In the genomic region with DNA sequence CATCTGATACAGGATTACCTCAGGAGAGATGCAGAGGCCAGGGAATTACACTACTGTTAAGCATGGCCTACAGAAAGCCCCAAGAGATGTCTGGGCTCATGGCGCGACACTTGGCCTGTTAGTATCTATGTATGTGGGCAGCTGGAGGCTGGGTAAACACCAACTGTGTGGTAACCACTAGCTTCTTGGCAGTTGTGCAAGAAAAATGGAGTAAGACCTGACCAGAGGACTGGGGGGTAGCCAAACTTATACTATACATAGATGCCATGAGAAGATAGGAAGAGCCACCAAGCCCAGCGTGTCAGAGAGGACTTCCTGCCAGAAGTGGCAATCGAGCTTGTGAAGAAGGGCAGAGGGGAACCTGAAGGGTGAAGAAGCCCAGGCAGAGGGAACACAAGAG, we compare ENCODE assay signal across 12 mouse cellular contexts. TPM values are rescaled to one million over a fixed set of nuclear protein-coding genes. Genes with fewer than 3 reads are reported as not detected.
DNase-seq lines count a peak whose midpoint lies in the region; ATAC-seq and TF ChIP-seq lines count a peak whose summit lies in the region.
"Had no signal": no experiment of that assay in that cellular context is flagged by ENCODE, and none has a peak within 500 bp of the region (broad histone marks: within the 10 kb centered on the region; RNA-seq: fewer than 3 reads in every experiment).

No protein-coding gene starts in this region.

- H3K27ac ChIP-seq in bone marrow macrophage, adult 2 months (ENCODE audit: insufficient read depth, low read depth, low read length) = peak overlapping the region; percentile 7
- H3K27ac ChIP-seq in lung, postnatal 0 days (ENCODE audit: low read length) = no peak overlapping the region
- no peak overlapping the region for H3K27ac ChIP-seq in hindbrain, embryonic 14.5 days
- no peak overlapping the region for H3K27ac ChIP-seq in forebrain, embryonic 15.5 days (replicated peaks)
- H3K27ac ChIP-seq: hindbrain, embryonic 12.5 days had no signal

- H3K4me3 ChIP-seq in bone marrow macrophage, adult 2 months (ENCODE audit: insufficient read depth, low read length) = no peak overlapping the region
- no peak overlapping the region for H3K4me3 ChIP-seq in lung, postnatal 0 days (ENCODE audit: low read depth, low read length)
- no peak overlapping the region for H3K4me3 ChIP-seq in myocyte
- H3K4me3 ChIP-seq in hindbrain, embryonic 14.5 days (replicated peaks; ENCODE audit: low read length) = no peak overlapping the region
- H3K4me3 ChIP-seq in forebrain, embryonic 15.5 days = no peak overlapping the region
- H3K4me3 ChIP-seq: erythroblast, embryonic 14.5 days; hindbrain, embryonic 12.5 days had no signal

- TF ChIP-seq CTCF in bone marrow macrophage, adult 2 months (IDR thresholded peaks at IDR 0.05; ENCODE audit: low read depth, low read length) = no peak
- TF ChIP-seq CTCF in lung, postnatal 0 days (IDR thresholded peaks at IDR 0.05) = no peak

- no peak overlapping the region for H3K4me2 ChIP-seq in lung, postnatal 0 days (replicated peaks; ENCODE audit: low read depth, low read length)
- no peak overlapping the region for H3K4me2 ChIP-seq in myocyte (ENCODE audit: low read depth)
- H3K4me2 ChIP-seq in hindbrain, embryonic 14.5 days (replicated peaks) = no peak overlapping the region
- no peak overlapping the region for H3K4me2 ChIP-seq in forebrain, embryonic 15.5 days (replicated peaks)
- H3K4me2 ChIP-seq: hindbrain, embryonic 12.5 days had no signal

- no peak overlapping the region for H3ac ChIP-seq in myocyte (ENCODE audit: control insufficient read depth, insufficient read length)

- H3K36me3 ChIP-seq in lung, postnatal 0 days (ENCODE audit: insufficient read depth, low read length) = no peaks in the 10 kb centered on the region
- no peaks in the 10 kb centered on the region for H3K36me3 ChIP-seq in myocyte (ENCODE audit: control insufficient read depth, insufficient read depth)
- no peaks in the 10 kb centered on the region for H3K36me3 ChIP-seq in hindbrain, embryonic 14.5 days (replicated peaks; ENCODE audit: control insufficient read depth, insufficient read depth)
- H3K36me3 ChIP-seq in forebrain, embryonic 15.5 days = no peaks in the 10 kb centered on the region
- H3K36me3 ChIP-seq: hindbrain, embryonic 12.5 days had no signal

- H3K9ac ChIP-seq in lung, postnatal 0 days (replicated peaks; ENCODE audit: low read depth) = no peak overlapping the region
- no peak overlapping the region for H3K9ac ChIP-seq in hindbrain, embryonic 14.5 days
- H3K9ac ChIP-seq in forebrain, embryonic 15.5 days (replicated peaks) = no peak overlapping the region
- H3K9ac ChIP-seq: hindbrain, embryonic 12.5 days had no signal

- no peaks in the 10 kb centered on the region for H3K27me3 ChIP-seq in lung, postnatal 0 days (replicated peaks; ENCODE audit: insufficient read depth, low read length)
- H3K27me3 ChIP-seq in myocyte (ENCODE audit: control insufficient read depth, insufficient read depth, insufficient read length) = no peaks in the 10 kb centered on the region
- no peaks in the 10 kb centered on the region for H3K27me3 ChIP-seq in hindbrain, embryonic 14.5 days (ENCODE audit: control insufficient read depth, insufficient read depth, low read length)
- no peaks in the 10 kb centered on the region for H3K27me3 ChIP-seq in forebrain, embryonic 15.5 days
- H3K27me3 ChIP-seq: hindbrain, embryonic 12.5 days had no signal

- TF ChIP-seq EP300 in lung, postnatal 0 days (IDR thresholded peaks at IDR 0.05) = no peak

- H3K79me2 ChIP-seq in myocyte (ENCODE audit: control insufficient read depth, insufficient read depth) = no peaks in the 10 kb centered on the region

- peak; percentile 39 for ATAC-seq in lung, postnatal 0 days
- ATAC-seq in hindbrain, embryonic 14.5 days (ENCODE audit: low FRiP score) = no peak
- no peak for ATAC-seq in forebrain, embryonic 15.5 days (replicated peaks)

- H3K4me1 ChIP-seq in bone marrow macrophage, adult 2 months (ENCODE audit: control insufficient read depth, insufficient read depth, low read length) = peaks cover 27% of the 10 kb centered on the region
- no peaks in the 10 kb centered on the region for H3K4me1 ChIP-seq in lung, postnatal 0 days (ENCODE audit: insufficient read depth, low read depth, low read length)
- no peaks in the 10 kb centered on the region for H3K4me1 ChIP-seq in hindbrain, embryonic 14.5 days (replicated peaks; ENCODE audit: control insufficient read depth, insufficient read depth, low read length)
- no peaks in the 10 kb centered on the region for H3K4me1 ChIP-seq in forebrain, embryonic 15.5 days
- H3K4me1 ChIP-seq: hindbrain, embryonic 12.5 days had no signal

- no peaks in the 10 kb centered on the region for H3K9me3 ChIP-seq in lung, postnatal 0 days (ENCODE audit: low read length)
- H3K9me3 ChIP-seq in hindbrain, embryonic 14.5 days (ENCODE audit: control insufficient read depth, low read length) = no peaks in the 10 kb centered on the region
- H3K9me3 ChIP-seq in forebrain, embryonic 15.5 days = no peaks in the 10 kb centered on the region
- H3K9me3 ChIP-seq: hindbrain, embryonic 12.5 days had no signal

- DNase-seq in NIH3T3 (ENCODE audit: low read depth) = peak; percentile 29
- peak; percentile 12 for DNase-seq in lung, postnatal 0 days (ENCODE audit: low spot score)
- DNase-seq in c-Kit-positive CD71-positive TER-119-positive erythroid progenitor cells, embryonic 14.5 days (ENCODE audit: low spot score) = no peak
- DNase-seq in hindbrain, embryonic 14.5 days (ENCODE audit: low spot score) = no peak

- WGBS in lung, postnatal 0 days = 75% methylated on average over 4 of the region's 4 CpGs
- 86% methylated on average over 4 of the region's 4 CpGs for WGBS in hindbrain, embryonic 14.5 days
- WGBS in forebrain, embryonic 15.5 days = 82% methylated on average over 4 of the region's 4 CpGs

- TF ChIP-seq POLR2A in bone marrow macrophage, adult 2 months (IDR thresholded peaks at IDR 0.05; ENCODE audit: borderline replicate concordance, low read depth, low read length) = no peak
- no peak for TF ChIP-seq POLR2A in myocyte (IDR thresholded peaks at IDR 0.05; ENCODE audit: insufficient read length, low read depth)

TF ChIP-seq in myocyte, 11 proteins besides CTCF, POLR2A, EP300 and RAD21:
- no peak for TF ChIP-seq E2F4 (IDR thresholded peaks at IDR 0.05; ENCODE audit: insufficient read depth)
- TF ChIP-seq SRF (IDR thresholded peaks at IDR 0.05; ENCODE audit: control insufficient read depth, insufficient read length, low read depth) = no peak
- no peak for TF ChIP-seq CEBPB (IDR thresholded peaks at IDR 0.05; ENCODE audit: insufficient read depth, poor library complexity, severe bottlenecking)
- TF ChIP-seq TCF3 (IDR thresholded peaks at IDR 0.05; ENCODE audit: insufficient read length, low read depth) = no peak
- TF ChIP-seq MYOD1 (IDR thresholded peaks at IDR 0.05; ENCODE audit: control insufficient read depth in 1 of 3, insufficient read length in 2 of 3, low read depth in 2 of 3) = peak in 2 of 3 experiments; percentile 30 to 49
- peak in 2 of 3 experiments; percentile 30 to 75 for TF ChIP-seq MYOG (IDR thresholded peaks at IDR 0.05; ENCODE audit: control insufficient read depth in 1 of 3, insufficient read depth in 1 of 3, insufficient read length in 2 of 3, low read depth in 2 of 3)

RNA-seq across cellular contexts. Expression of a gene that starts 14.6 kb away (rescaled TPM):
- not detected in 2 replicates for polyA plus RNA-seq in bone marrow macrophage, adult 2 months (2012; ENCODE audit: insufficient read depth, insufficient read length, missing spikeins)
- 0.11 and 0.13 TPM in 2 replicates for polyA plus RNA-seq in lung, postnatal 0 days (2015; fragmentation: Nextera tagmentation; extraction: Ambion mirVana)
- polyA plus RNA-seq in myocyte (2012; fragmentation: generic; extraction: Trizol) = not detected
- not detected in 2 replicates for polyA plus RNA-seq in hindbrain, embryonic 14.5 days (2014; fragmentation: Nextera tagmentation; extraction: Ambion mirVana)
- not detected in 2 replicates for polyA plus RNA-seq in forebrain, embryonic 15.5 days (2015; fragmentation: Nextera tagmentation; extraction: Ambion mirVana)
- polyA plus RNA-seq: erythroblast, embryonic 14.5 days; heart, embryonic 14.5 days; hindbrain, embryonic 12.5 days; liver, adult 2 months; thymus, adult 2 months had no signal

RNA-seq across cellular contexts. Expression of a gene that starts 47.6 kb away (rescaled TPM):
- 31.3 and 39.7 TPM in 2 replicates for polyA plus RNA-seq in bone marrow macrophage, adult 2 months (2012; ENCODE audit: insufficient read depth, insufficient read length, missing spikeins)
- 28.0 and 30.5 TPM in 2 replicates for polyA plus RNA-seq in lung, postnatal 0 days (2015; fragmentation: Nextera tagmentation; extraction: Ambion mirVana)
- polyA plus RNA-seq in myocyte (2012; fragmentation: generic; extraction: Trizol) = 52.8 TPM
- 185 and 192 TPM in 2 replicates for polyA plus RNA-seq in hindbrain, embryonic 14.5 days (2014; fragmentation: Nextera tagmentation; extraction: Ambion mirVana)
- 137 and 138 TPM in 2 replicates for polyA plus RNA-seq in forebrain, embryonic 15.5 days (2015; fragmentation: Nextera tagmentation; extraction: Ambion mirVana)

RNA-seq across cellular contexts. Expression of a gene that starts 56.1 kb away (rescaled TPM):
- polyA plus RNA-seq in bone marrow macrophage, adult 2 months (2012; ENCODE audit: insufficient read depth, insufficient read length, missing spikeins) = 6.7 and 7.0 TPM in 2 replicates
- 10.7 and 11.5 TPM in 2 replicates for polyA plus RNA-seq in lung, postnatal 0 days (2015; fragmentation: Nextera tagmentation; extraction: Ambion mirVana)
- polyA plus RNA-seq in myocyte (2012; fragmentation: generic; extraction: Trizol) = 24.3 TPM
- 89.7 and 94.9 TPM in 2 replicates for polyA plus RNA-seq in hindbrain, embryonic 14.5 days (2014; fragmentation: Nextera tagmentation; extraction: Ambion mirVana)
- 47.8 and 52.6 TPM in 2 replicates for polyA plus RNA-seq in forebrain, embryonic 15.5 days (2015; fragmentation: Nextera tagmentation; extraction: Ambion mirVana)
- polyA plus RNA-seq: erythroblast, embryonic 14.5 days had no signal

Comparison
In these comparisons a context has a peak if more than half of its experiments do, and no peak if none do; other contexts are left out.
1. DNase-seq: peak in NIH3T3 (single experiment) and lung, postnatal 0 days (single experiment); none in c-Kit-positive CD71-positive TER-119-positive erythroid progenitor cells, embryonic 14.5 days (single experiment) and hindbrain, embryonic 14.5 days (single experiment).